10 mouse cellular contexts compared by ENCODE assay signal in genomic region chr17:49519576-49520247, GRCm38 (mm10). TPM values are rescaled to one million over a fixed set of nuclear protein-coding genes. Genes with fewer than 3 reads are reported as not detected.
DNase-seq lines count a peak whose midpoint lies in the region; ATAC-seq and TF ChIP-seq lines count a peak whose summit lies in the region.
"Had no signal": no experiment of that assay in that cellular context is flagged by ENCODE, and none has a peak within 500 bp of the region (broad histone marks: within the 10 kb centered on the region; RNA-seq: fewer than 3 reads in every experiment).

No protein-coding gene starts in this region.

- H3K4me2 ChIP-seq in kidney, embryonic 15.5 days = no peak overlapping the region
- H3K4me2 ChIP-seq in hindbrain, postnatal 0 days (ENCODE audit: low read depth, low read length) = no peak overlapping the region
- H3K4me2 ChIP-seq: liver, embryonic 11.5 days had no signal

- no peak overlapping the region for H3K9ac ChIP-seq in kidney, embryonic 15.5 days
- no peak overlapping the region for H3K9ac ChIP-seq in hindbrain, postnatal 0 days (replicated peaks; ENCODE audit: low read length)

- no peak for TF ChIP-seq CTCF in kidney, adult 2 months (conservative IDR thresholded peaks at IDR 0.05; ENCODE audit: insufficient read depth, insufficient read length, low read depth, low read length)
- TF ChIP-seq CTCF in hindbrain, postnatal 0 days (IDR thresholded peaks at IDR 0.05; ENCODE audit: low read depth) = no peak

- H3K27ac ChIP-seq in kidney, embryonic 15.5 days = peak overlapping the region; percentile 37; the same call in 1 of the 2 replicates
- no peak overlapping the region for H3K27ac ChIP-seq in kidney, adult 2 months (ENCODE audit: insufficient read depth, low read depth, low read length)
- H3K27ac ChIP-seq in brown adipose tissue, adult 24 weeks (replicated peaks; ENCODE audit: low read depth, low read length) = peak overlapping the region; percentile 54
- H3K27ac ChIP-seq in hindbrain, postnatal 0 days = peak overlapping the region; percentile 52; the same call in 1 of the 2 replicates

- H3K9me3 ChIP-seq in kidney, embryonic 15.5 days (replicated peaks) = no peaks in the 10 kb centered on the region
- no peaks in the 10 kb centered on the region for H3K9me3 ChIP-seq in hindbrain, postnatal 0 days (ENCODE audit: low read length)

- H3K27me3 ChIP-seq in kidney, embryonic 15.5 days = peaks cover 5% of the 10 kb centered on the region; the same call in 1 of the 2 replicates
- no peaks in the 10 kb centered on the region for H3K27me3 ChIP-seq in kidney, adult 2 months (replicated peaks; ENCODE audit: control insufficient read depth, insufficient read depth, low read length)
- no peaks in the 10 kb centered on the region for H3K27me3 ChIP-seq in hindbrain, postnatal 0 days (ENCODE audit: insufficient read depth, low read length)

- no peak overlapping the region for H3K4me3 ChIP-seq in kidney, embryonic 15.5 days (replicated peaks)
- H3K4me3 ChIP-seq in kidney, adult 2 months (ENCODE audit: insufficient read depth, low read depth, low read length) = no peak overlapping the region
- H3K4me3 ChIP-seq in brown adipose tissue, adult 24 weeks (ENCODE audit: insufficient read depth, low read depth, low read length) = no peak overlapping the region
- H3K4me3 ChIP-seq in hindbrain, postnatal 0 days (ENCODE audit: low read length) = no peak overlapping the region

- intact Hi-C loops in gastrocnemius, postnatal 14 days (cut with DNase I; ENCODE audit: low total_unique reads) = no loop called here

- H3K36me3 ChIP-seq in kidney, embryonic 15.5 days = no peaks in the 10 kb centered on the region
- no peaks in the 10 kb centered on the region for H3K36me3 ChIP-seq in kidney, adult 2 months (ENCODE audit: control insufficient read depth, insufficient read depth, low read length)
- no peaks in the 10 kb centered on the region for H3K36me3 ChIP-seq in hindbrain, postnatal 0 days (ENCODE audit: insufficient read depth, low read length)

- peak; percentile 17 for DNase-seq in gastrocnemius, postnatal 14 days
- DNase-seq in gastrocnemius, postnatal 4 days (ENCODE audit: low spot score in 2 of 2) = no peak
- no peak for DNase-seq in kidney, adult 2 months
- DNase-seq in hindbrain, postnatal 0 days (ENCODE audit: low spot score) = no peak
- no peak for DNase-seq in spleen, postnatal 4 days (ENCODE audit: low spot score in 2 of 2)
- no peak for DNase-seq in left cerebral cortex, adult 18-20 months (ENCODE audit: low spot score in 2 of 2)
- DNase-seq: lung, postnatal 36 days had no signal

- WGBS in kidney, embryonic 15.5 days = 62% methylated on average over 7 of the region's 7 CpGs
- WGBS in kidney, adult 2 months = 74% methylated on average over 7 of the region's 7 CpGs
- 56% methylated on average over 7 of the region's 7 CpGs for whole genome bisulfite sequencing in hindbrain, postnatal 0 days

- peaks cover 21% of the 10 kb centered on the region for H3K4me1 ChIP-seq in kidney, embryonic 15.5 days
- no peaks in the 10 kb centered on the region for H3K4me1 ChIP-seq in kidney, adult 2 months (ENCODE audit: control insufficient read depth, insufficient read depth, low read length)
- no peaks in the 10 kb centered on the region for H3K4me1 ChIP-seq in brown adipose tissue, adult 24 weeks (ENCODE audit: control insufficient read depth, insufficient read depth, insufficient read length, low read length)
- no peaks in the 10 kb centered on the region for H3K4me1 ChIP-seq in hindbrain, postnatal 0 days (ENCODE audit: insufficient read depth, low read length)

- no peak for ATAC-seq in kidney, embryonic 15.5 days (replicated peaks; ENCODE audit: low FRiP score)
- peak; percentile 33; the same call in 1 of the 2 replicates for ATAC-seq in hindbrain, postnatal 0 days

- TF ChIP-seq POLR2A in kidney, adult 2 months (IDR thresholded peaks at IDR 0.05; ENCODE audit: low read depth, low read length) = no peak

RNA-seq across cellular contexts. Expression of gene Daam2, which starts 44.4 kb away (rescaled TPM):
- total RNA-seq in gastrocnemius, postnatal 14 days (2021) = 1 to 10 TPM; 9.2 to 9.7 TPM
- total RNA-seq in gastrocnemius, postnatal 4 days (2021) = 10 to 100 TPM; 16.4 to 18.6 TPM
- 6.6 and 7.1 TPM in 2 replicates for polyA plus RNA-seq in kidney, embryonic 15.5 days (2015; fragmentation: Nextera tagmentation; extraction: Ambion mirVana)
- polyA plus RNA-seq in kidney, adult 2 months (2012; rRNA removed) = 13.2 and 13.5 TPM in 2 replicates
- polyA plus RNA-seq in brown adipose tissue, adult 24 weeks (2012; ENCODE audit: insufficient read depth, insufficient read length, missing spikeins) = 1.2 TPM in 2 replicates
- total RNA-seq in hindbrain, postnatal 0 days (2014; rRNA removed) = 12.9 and 24.5 TPM in 2 replicates
- polyA plus RNA-seq in hindbrain, postnatal 0 days (2015; fragmentation: Nextera tagmentation; extraction: Ambion mirVana) = 2.2 and 3.2 TPM in 2 replicates
- 10 to 100 TPM; 40.7 to 45.9 TPM for total RNA-seq in left cerebral cortex, adult 18-20 months (2021)
